Mouse (Mus musculus): ENCODE measurements around the gene Bcr.

- TF ChIP-seq POLR2A (IDR thresholded peaks at IDR 0.05; ENCODE audit: control insufficient read depth, low read depth, low read length) (no peak), CTCF (IDR thresholded peaks at IDR 0.05; ENCODE audit: control insufficient read depth, insufficient read depth, insufficient replicate concordance, low read depth, low read length) (no peak)
Measured at GRCm38 (mm10) chr10:75029677-75030076, 30.7 kb upstream of the Bcr start.

Measured in testis, adult 2 months (tissue).